Mouse (Mus musculus) liver, embryonic 14.5 days (tissue): ENCODE data around the gene Gpr162.

Source experiments
- CTCF ChIP-seq: IDR thresholded peaks from 2 replicates; pipeline ENCODE4 v1.5.1; 2016; ENCODE audit warnings: antibody characterized with exemption, low read depth, control low read depth
- EP300 ChIP-seq: IDR thresholded peaks from 2 replicates; pipeline ENCODE4 v1.6.1; 2016; ENCODE audit warnings: antibody characterized with exemption, low read depth

GRCm38 (mm10) chr6:124809052-124809774 lies 54.6 kb downstream of the Gpr162 start:
- TF ChIP-seq CTCF (peak; percentile 95), EP300 (no peak)
